Mouse (Mus musculus): ENCODE data around the gene Fchsd2.

DNA sequence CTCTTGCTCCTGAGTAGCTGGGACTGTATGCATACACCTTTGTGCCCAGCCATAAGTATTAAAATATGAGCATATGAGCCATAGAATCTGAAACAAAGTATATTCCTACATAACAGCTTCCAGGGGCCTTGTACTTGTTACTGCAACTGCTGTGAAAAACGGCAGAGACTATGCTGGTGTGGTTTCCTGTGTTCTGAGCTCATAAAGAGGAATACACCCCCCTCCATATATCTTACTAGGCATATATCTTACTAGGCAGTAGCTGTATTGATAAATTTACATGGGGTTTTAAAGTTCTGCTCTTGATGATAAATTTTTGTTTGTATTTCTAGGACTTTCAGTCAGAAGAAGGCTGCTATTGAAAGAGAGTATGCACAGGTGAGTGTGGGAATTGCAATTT lies 46.2 kb downstream of the Fchsd2 start:
- TF ChIP-seq POLR2A (IDR thresholded peaks at IDR 0.05; ENCODE audit: borderline replicate concordance, extremely low read depth, insufficient read depth, insufficient read length, poor library complexity, severe bottlenecking) (no peak), CTCF (IDR thresholded peaks at IDR 0.05; ENCODE audit: borderline replicate concordance, extremely low read depth, insufficient read depth, insufficient read length) (no peak)

Measured in brain, embryonic 14.5 days (tissue).